Mouse (Mus musculus): ENCODE results near the gene Polrmt. TPM values are rescaled to one million over a fixed set of nuclear protein-coding genes. Genes with fewer than 3 reads are reported as not detected.

The Polrmt gene
- polyA plus RNA-seq, 1 experiment from 2014 or later, result 44.8 TPM

GRCm38 (mm10) chr10:79740863-79741262, 5.5 kb downstream of the Polrmt start:
- no peaks in the 10 kb centered on the region for H3K27me3 ChIP-seq (ENCODE audit: control insufficient read depth, insufficient read depth, low read length)
- H3K27ac ChIP-seq (ENCODE audit: low read depth, low read length), result no peak overlapping the region
- peaks cover 4% of the 10 kb centered on the region; the same call in 1 of the 2 replicates for H3K4me1 ChIP-seq (replicated peaks; ENCODE audit: control insufficient read depth, insufficient read depth, low read length)
- H3K4me2 ChIP-seq (ENCODE audit: low read depth, low read length, severe bottlenecking), result no peak overlapping the region
- 64% methylated on average over 11 of the region's 11 CpGs for WGBS
- no peak overlapping the region for H3K9ac ChIP-seq (ENCODE audit: low read length)
- no peak overlapping the region for H3K4me3 ChIP-seq (ENCODE audit: low read depth, low read length)
- DNase-seq (ENCODE audit: low spot score) (no peak), ATAC-seq (replicated peaks; ENCODE audit: low FRiP score) (no peak)
- H3K36me3 ChIP-seq (ENCODE audit: control insufficient read depth, insufficient read depth, low read length), result peaks cover 40% of the 10 kb centered on the region
- peaks cover 7% of the 10 kb centered on the region; the same call in 1 of the 2 replicates for H3K9me3 ChIP-seq (ENCODE audit: control insufficient read depth, low read length)

- Histone ChIP-seq H3K9me3 (ENCODE audit: control insufficient read depth, low read length) (peaks cover 7% of the 10 kb centered on the region; the same call in 1 of the 2 replicates), H3K9ac (ENCODE audit: low read length) (no peak overlapping the region), H3K4me3 (ENCODE audit: low read depth, low read length) (no peak overlapping the region), H3K4me1 (replicated peaks; ENCODE audit: control insufficient read depth, insufficient read depth, low read length) (no peaks in the 10 kb centered on the region), H3K36me3 (ENCODE audit: control insufficient read depth, insufficient read depth, low read length) (peaks cover 40% of the 10 kb centered on the region), H3K27me3 (ENCODE audit: control insufficient read depth, insufficient read depth, low read length) (peaks cover 2% of the 10 kb centered on the region; the same call in 1 of the 2 replicates), H3K4me2 (ENCODE audit: low read depth, low read length, severe bottlenecking) (no peak overlapping the region), H3K27ac (ENCODE audit: low read depth, low read length) (no peak overlapping the region)
- DNase-seq (ENCODE audit: low spot score) (no peak), ATAC-seq (replicated peaks; ENCODE audit: low FRiP score) (no peak)
- 96% methylated on average over 28 of the region's 28 CpGs for WGBS
Observed at GRCm38 (mm10) chr10:79739234-79739633, 7.1 kb downstream of the Polrmt start.

- H3K4me1 ChIP-seq (replicated peaks; ENCODE audit: control insufficient read depth, insufficient read depth, low read length), result no peaks in the 10 kb centered on the region
- WGBS, result 84% methylated on average over 10 of the region's 10 CpGs
- H3K9ac ChIP-seq (ENCODE audit: low read length), result no peak overlapping the region
- ATAC-seq (replicated peaks; ENCODE audit: low FRiP score), result no peak
- H3K36me3 ChIP-seq (ENCODE audit: control insufficient read depth, insufficient read depth, low read length), result peaks cover 40% of the 10 kb centered on the region
- DNase-seq (ENCODE audit: low spot score), result no peak
- H3K27me3 ChIP-seq (ENCODE audit: control insufficient read depth, insufficient read depth, low read length), result peaks cover 2% of the 10 kb centered on the region; the same call in 1 of the 2 replicates
- H3K27ac ChIP-seq (ENCODE audit: low read depth, low read length), result no peak overlapping the region
- no peak overlapping the region for H3K4me2 ChIP-seq (ENCODE audit: low read depth, low read length, severe bottlenecking)
- H3K9me3 ChIP-seq (ENCODE audit: control insufficient read depth, low read length), result peaks cover 7% of the 10 kb centered on the region; the same call in 1 of the 2 replicates
- H3K4me3 ChIP-seq (ENCODE audit: low read depth, low read length), result no peak overlapping the region
Observed at GRCm38 (mm10) chr10:79738259-79738658, 8.1 kb downstream of the Polrmt start.

- WGBS, result 94% methylated on average over 14 of the region's 14 CpGs
- peaks cover 7% of the 10 kb centered on the region; the same call in 1 of the 2 replicates for H3K9me3 ChIP-seq (ENCODE audit: control insufficient read depth, low read length)
- peaks cover 2% of the 10 kb centered on the region; the same call in 1 of the 2 replicates for H3K27me3 ChIP-seq (ENCODE audit: control insufficient read depth, insufficient read depth, low read length)
- H3K27ac ChIP-seq (ENCODE audit: low read depth, low read length), result no peak overlapping the region
- H3K4me1 ChIP-seq (replicated peaks; ENCODE audit: control insufficient read depth, insufficient read depth, low read length), result no peaks in the 10 kb centered on the region
- ATAC-seq (replicated peaks; ENCODE audit: low FRiP score) (no peak), DNase-seq (ENCODE audit: low spot score) (no peak)
- H3K9ac ChIP-seq (ENCODE audit: low read length), result no peak overlapping the region
- H3K4me3 ChIP-seq (ENCODE audit: low read depth, low read length), result no peak overlapping the region
- peaks cover 40% of the 10 kb centered on the region for H3K36me3 ChIP-seq (ENCODE audit: control insufficient read depth, insufficient read depth, low read length)
- no peak overlapping the region for H3K4me2 ChIP-seq (ENCODE audit: low read depth, low read length, severe bottlenecking)
Observed at GRCm38 (mm10) chr10:79736706-79737105, 9.7 kb downstream of the Polrmt start.

- Histone ChIP-seq H3K4me1 (replicated peaks; ENCODE audit: control insufficient read depth, insufficient read depth, low read length) (no peaks in the 10 kb centered on the region), H3K4me2 (ENCODE audit: low read depth, low read length, severe bottlenecking) (no peak overlapping the region), H3K4me3 (ENCODE audit: low read depth, low read length) (no peak overlapping the region), H3K27ac (ENCODE audit: low read depth, low read length) (no peak overlapping the region), H3K9ac (ENCODE audit: low read length) (no peak overlapping the region), H3K27me3 (ENCODE audit: control insufficient read depth, insufficient read depth, low read length) (peaks cover 2% of the 10 kb centered on the region; the same call in 1 of the 2 replicates), H3K36me3 (ENCODE audit: control insufficient read depth, insufficient read depth, low read length) (peaks cover 34% of the 10 kb centered on the region), H3K9me3 (ENCODE audit: control insufficient read depth, low read length) (peaks cover 7% of the 10 kb centered on the region; the same call in 1 of the 2 replicates)
- ATAC-seq (replicated peaks; ENCODE audit: low FRiP score) (no peak), DNase-seq (ENCODE audit: low spot score) (no peak)
- WGBS, result 27% methylated on average over 50 of the region's 52 CpGs
Observed at GRCm38 (mm10) chr10:79735361-79735760, 11.0 kb downstream of the Polrmt start.

GRCm38 (mm10) chr10:79733847-79734246, 12.5 kb downstream of the Polrmt start:
- H3K4me1 ChIP-seq (replicated peaks; ENCODE audit: control insufficient read depth, insufficient read depth, low read length), result no peaks in the 10 kb centered on the region
- no peak for ATAC-seq (replicated peaks; ENCODE audit: low FRiP score)
- no peak overlapping the region for H3K9ac ChIP-seq (ENCODE audit: low read length)
- H3K9me3 ChIP-seq (ENCODE audit: control insufficient read depth, low read length), result peaks cover 2% of the 10 kb centered on the region; the same call in 1 of the 2 replicates
- WGBS, result 96% methylated on average over 15 of the region's 15 CpGs
- DNase-seq (ENCODE audit: low spot score), result no peak
- H3K36me3 ChIP-seq (ENCODE audit: control insufficient read depth, insufficient read depth, low read length), result peaks cover 19% of the 10 kb centered on the region
- H3K27ac ChIP-seq (ENCODE audit: low read depth, low read length), result no peak overlapping the region
- H3K27me3 ChIP-seq (ENCODE audit: control insufficient read depth, insufficient read depth, low read length), result peaks cover 2% of the 10 kb centered on the region; the same call in 1 of the 2 replicates
- H3K4me3 ChIP-seq (ENCODE audit: low read depth, low read length), result no peak overlapping the region
- H3K4me2 ChIP-seq (ENCODE audit: low read depth, low read length, severe bottlenecking), result no peak overlapping the region

- no peaks in the 10 kb centered on the region for H3K4me1 ChIP-seq (replicated peaks; ENCODE audit: control insufficient read depth, insufficient read depth, low read length)
- WGBS, result 100% methylated on average over 1 of the region's 1 CpGs
- no peak for DNase-seq (ENCODE audit: low spot score)
- H3K27ac ChIP-seq (ENCODE audit: low read depth, low read length), result no peak overlapping the region
- no peak for ATAC-seq (replicated peaks; ENCODE audit: low FRiP score)
- H3K4me3 ChIP-seq (ENCODE audit: low read depth, low read length), result no peak overlapping the region
- no peak overlapping the region for H3K4me2 ChIP-seq (ENCODE audit: low read depth, low read length, severe bottlenecking)
- H3K9me3 ChIP-seq (ENCODE audit: control insufficient read depth, low read length), result no peaks in the 10 kb centered on the region
- H3K27me3 ChIP-seq (ENCODE audit: control insufficient read depth, insufficient read depth, low read length), result peaks cover 2% of the 10 kb centered on the region; the same call in 1 of the 2 replicates
- no peak overlapping the region for H3K9ac ChIP-seq (ENCODE audit: low read length)
- H3K36me3 ChIP-seq (ENCODE audit: control insufficient read depth, insufficient read depth, low read length), result peaks cover 7% of the 10 kb centered on the region
Observed at GRCm38 (mm10) chr10:79732500-79732899, 13.9 kb downstream of the Polrmt start.

- ATAC-seq (replicated peaks; ENCODE audit: low FRiP score) (no peak), DNase-seq (ENCODE audit: low spot score) (no peak)
- Histone ChIP-seq H3K27me3 (ENCODE audit: control insufficient read depth, insufficient read depth, low read length) (no peaks in the 10 kb centered on the region), H3K4me2 (ENCODE audit: low read depth, low read length, severe bottlenecking) (no peak overlapping the region), H3K9ac (ENCODE audit: low read length) (no peak overlapping the region), H3K27ac (ENCODE audit: low read depth, low read length) (no peak overlapping the region), H3K4me1 (replicated peaks; ENCODE audit: control insufficient read depth, insufficient read depth, low read length) (no peaks in the 10 kb centered on the region), H3K4me3 (ENCODE audit: low read depth, low read length) (no peak overlapping the region), H3K36me3 (ENCODE audit: control insufficient read depth, insufficient read depth, low read length) (no peaks in the 10 kb centered on the region), H3K9me3 (ENCODE audit: control insufficient read depth, low read length) (no peaks in the 10 kb centered on the region)
- 90% methylated on average over 13 of the region's 13 CpGs for WGBS
Observed at GRCm38 (mm10) chr10:79729357-79729965, 16.9 kb downstream of the Polrmt start.

Measured in forebrain, embryonic 11.5 days (tissue).